Mouse (Mus musculus) heart, postnatal 14 days (tissue): ENCODE data around the gene Rffl. TPM values are rescaled to one million over a fixed set of nuclear protein-coding genes. Genes with fewer than 3 reads are reported as not detected.

Source experiments
- DNase-seq, 2 experiments: peaks; one replicate each; pipeline ENCODE4 v3.0.0; 2021 to 2022
- intact Hi-C: fragments of 180-260 bp; cut with DNase I; formaldehyde crosslinking; loops from one replicate; pipeline ENCODE4 v1.15.1; 2025
- long read RNA-seq, 2 experiments: library from polyadenylated mRNA; stranded (forward); transcript quantifications; one replicate each; pipeline ENCODE4 v2.0.0; 2021
- total RNA-seq, 2 experiments: library from RNA; stranded (reverse); gene quantifications; 2 replicates each; pipeline ENCODE4 v1.2.3; 2021

The Rffl gene
- total RNA-seq: 1 to 10 TPM; 5.0 to 6.5 TPM
- long read RNA-seq, experiment 1, partial matches to known transcripts: 0 of 9 reads
- long read RNA-seq, experiment 1, other reads (novel, unspliced or antisense): 4 of 9 reads
- long read RNA-seq, experiment 2, partial matches to known transcripts: 0 of 6 reads
- long read RNA-seq, experiment 2, other reads (novel, unspliced or antisense): 4 of 6 reads

- intact Hi-C loops: loop anchor here (5.0 kb wide), 2 partner anchors 109 to 124 kb away; partner anchors contain the start of genes Cct6b and Zfp830
- peak; percentile 98 for DNase-seq
Observed at GRCm38 (mm10) chr11:82871031-82871446, at the start of gene Rffl. Gene Rffl (minus strand): TSS chr11:82871210.

GRCm38 (mm10) chr11:82920768-82921167 lies 49.8 kb upstream of the Rffl start:
- DNase-seq: no peak
- intact Hi-C loops: no loop called here

GRCm38 (mm10) chr11:82914711-82915352 lies 43.8 kb upstream of the Rffl start:
- intact Hi-C loops: loop anchor here (1.0 to 5.0 kb wide), 3 partner anchors 44 to 282 kb away; no protein-coding TSS in a partner anchor

GRCm38 (mm10) chr11:82910679-82911389 lies 39.8 kb upstream of the Rffl start:
- DNase-seq: peak; percentile 65 to 70
- intact Hi-C loops: no loop called here

More at GRCm38 (mm10) chr11:82914711-82915352, 43.8 kb upstream of the Rffl start:
- peak; percentile 81 to 86 for DNase-seq

GRCm38 (mm10) chr11:82910250-82910649 lies 39.2 kb upstream of the Rffl start, which contains the start of gene Unc45b:
Gene Unc45b (plus strand): TSS chr11:82910550.
- intact Hi-C loops: no loop called here
- DNase-seq: no peak

GRCm38 (mm10) chr11:82908608-82908989 lies 37.6 kb upstream of the Rffl start:
- intact Hi-C loops: no loop called here

GRCm38 (mm10) chr11:82907651-82908607 lies 36.9 kb upstream of the Rffl start, which contains the start of gene Nle1:
Gene Nle1 (minus strand): TSS chr11:82908411.
- intact Hi-C loops: no loop called here
- peak; percentile 93 to 98 for DNase-seq

More at GRCm38 (mm10) chr11:82908608-82908989, 37.6 kb upstream of the Rffl start:
- DNase-seq: no peak

GRCm38 (mm10) chr11:82905816-82906215 lies 34.8 kb upstream of the Rffl start:
- intact Hi-C loops: no loop called here

GRCm38 (mm10) chr11:82904952-82905351 lies 33.9 kb upstream of the Rffl start:
- no peak for DNase-seq
- intact Hi-C loops: no loop called here

More at GRCm38 (mm10) chr11:82905816-82906215, 34.8 kb upstream of the Rffl start:
- DNase-seq: no peak

GRCm38 (mm10) chr11:82901606-82902310 lies 30.7 kb upstream of the Rffl start:
- intact Hi-C loops: no loop called here

GRCm38 (mm10) chr11:82899720-82900119 lies 28.7 kb upstream of the Rffl start:
- no peak for DNase-seq
- intact Hi-C loops: no loop called here

More at GRCm38 (mm10) chr11:82901606-82902310, 30.7 kb upstream of the Rffl start:
- no peak for DNase-seq

- DNase-seq: no peak
- intact Hi-C loops: no loop called here
Observed at GRCm38 (mm10) chr11:82897478-82897877, 26.5 kb upstream of the Rffl start.

GRCm38 (mm10) chr11:82891936-82892335 lies 20.9 kb upstream of the Rffl start, which contains the start of gene Fndc8:
Gene Fndc8 (plus strand): TSS chr11:82892124.
- intact Hi-C loops: loop anchor here (1.0 to 5.0 kb wide), 2 partner anchors 130 to 146 kb away; partner anchors contain the start of genes Cct6b and Zfp830
- no peak for DNase-seq

GRCm38 (mm10) chr11:82890342-82890762 lies 19.3 kb upstream of the Rffl start, which contains the start of gene Rad51d:
Gene Rad51d (minus strand): TSS chr11:82890614.
- intact Hi-C loops: loop anchor here (1.0 to 5.0 kb wide), 4 partner anchors 128 to 655 kb away; partner anchors contain the start of genes Cct6b and Zfp830

GRCm38 (mm10) chr11:82889524-82890341 lies 18.7 kb upstream of the Rffl start:
- DNase-seq: peak; percentile 7 to 20
- intact Hi-C loops: loop anchor here (1.0 to 5.0 kb wide), 4 partner anchors 127 to 654 kb away; partner anchors contain the start of genes Cct6b and Zfp830

More at GRCm38 (mm10) chr11:82890342-82890762, 19.3 kb upstream of the Rffl start, which contains the start of gene Rad51d:
- peak; percentile 95 to 97 for DNase-seq

- DNase-seq: no peak
- intact Hi-C loops: no loop called here
Observed at GRCm38 (mm10) chr11:82888491-82888946, 17.5 kb upstream of the Rffl start.

- intact Hi-C loops: no loop called here
- DNase-seq: no peak
Observed at GRCm38 (mm10) chr11:82886559-82886958, 15.5 kb upstream of the Rffl start.

- intact Hi-C loops: no loop called here
Observed at GRCm38 (mm10) chr11:82883180-82883579, 12.2 kb upstream of the Rffl start.

More at GRCm38 (mm10) chr11:82883180-82883579, 12.2 kb upstream of the Rffl start:
- DNase-seq: no peak
